In the genomic region with DNA sequence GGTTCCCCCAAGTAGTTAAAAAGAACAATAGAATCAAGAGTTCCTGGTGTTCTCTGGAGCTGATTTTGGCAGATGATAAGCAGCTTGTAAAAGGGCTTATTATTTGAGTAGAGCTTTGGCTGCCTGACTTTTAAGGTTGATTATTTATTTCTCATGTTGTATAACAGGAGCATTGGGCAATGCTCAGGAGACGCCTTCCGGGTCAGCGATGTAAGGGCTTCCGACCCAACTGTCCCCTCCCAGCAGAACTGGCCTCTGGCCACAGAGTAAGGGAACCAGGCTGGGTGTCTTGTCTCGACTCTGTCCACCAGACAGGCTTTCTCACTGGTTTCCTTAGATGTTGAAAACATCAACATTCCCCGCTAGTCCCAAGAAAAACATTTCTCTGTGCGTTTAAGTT, we compare ENCODE assay signal across 17 mouse cellular contexts. TPM values are rescaled to one million over a fixed set of nuclear protein-coding genes. Genes with fewer than 3 reads are reported as not detected.
DNase-seq lines count a peak whose midpoint lies in the region; ATAC-seq and TF ChIP-seq lines count a peak whose summit lies in the region.
"Had no signal": no experiment of that assay in that cellular context is flagged by ENCODE, and none has a peak within 500 bp of the region (broad histone marks: within the 10 kb centered on the region; RNA-seq: fewer than 3 reads in every experiment).

No protein-coding gene starts in this region.

- no peak for TF ChIP-seq POLR2A in kidney, adult 2 months (IDR thresholded peaks at IDR 0.05; ENCODE audit: low read depth, low read length)

- H3K4me3 ChIP-seq in heart, embryonic 10.5 days, result no peak overlapping the region
- H3K4me3 ChIP-seq in kidney, adult 2 months (ENCODE audit: insufficient read depth, low read depth, low read length), result no peak overlapping the region
- H3K4me3 ChIP-seq: limb, embryonic 10.5 days; neural tube, embryonic 12.5 days had no signal

- ATAC-seq in granulocyte monocyte progenitor cell, adult 5-6 weeks (replicated peaks; ENCODE audit: poor library complexity, severe bottlenecking), result peak; percentile 44; the same call in 1 of the 2 replicates
- ATAC-seq: CD4-positive, CD25-positive, alpha-beta regulatory T cell, adult 4 months; hindbrain, embryonic 16.5 days; liver, postnatal 0 days had no signal

- no peaks in the 10 kb centered on the region for H3K9me3 ChIP-seq in heart, embryonic 10.5 days
- H3K9me3 ChIP-seq: limb, embryonic 10.5 days; neural tube, embryonic 12.5 days had no signal

- TF ChIP-seq CTCF in kidney, adult 2 months (conservative IDR thresholded peaks at IDR 0.05; ENCODE audit: insufficient read depth, insufficient read length, low read depth, low read length), result no peak

- H3K27ac ChIP-seq in heart, embryonic 10.5 days, result no peak overlapping the region
- no peak overlapping the region for H3K27ac ChIP-seq in kidney, adult 2 months (ENCODE audit: insufficient read depth, low read depth, low read length)
- H3K27ac ChIP-seq: limb, embryonic 10.5 days; neural tube, embryonic 12.5 days had no signal

- 61% methylated on average over 7 of the region's 7 CpGs for WGBS in heart, embryonic 10.5 days
- 12% methylated on average over 7 of the region's 7 CpGs for WGBS in kidney, adult 2 months

- H3K27me3 ChIP-seq in heart, embryonic 10.5 days (ENCODE audit: insufficient read depth, poor library complexity, severe bottlenecking), result no peaks in the 10 kb centered on the region
- H3K27me3 ChIP-seq in kidney, adult 2 months (replicated peaks; ENCODE audit: control insufficient read depth, insufficient read depth, low read length), result no peaks in the 10 kb centered on the region
- H3K27me3 ChIP-seq: neural tube, embryonic 12.5 days had no signal

- no peaks in the 10 kb centered on the region for H3K36me3 ChIP-seq in heart, embryonic 10.5 days
- H3K36me3 ChIP-seq in kidney, adult 2 months (ENCODE audit: control insufficient read depth, insufficient read depth, low read length), result no peaks in the 10 kb centered on the region
- H3K36me3 ChIP-seq: limb, embryonic 10.5 days; neural tube, embryonic 12.5 days had no signal

- H3K4me1 ChIP-seq in heart, embryonic 10.5 days, result no peaks in the 10 kb centered on the region
- H3K4me1 ChIP-seq in kidney, adult 2 months (ENCODE audit: control insufficient read depth, insufficient read depth, low read length), result no peaks in the 10 kb centered on the region
- H3K4me1 ChIP-seq: limb, embryonic 10.5 days; neural tube, embryonic 12.5 days had no signal

- DNase-seq in heart, adult 9 months (ENCODE audit: low spot score in 2 of 2), result peak; percentile 12 to 25
- DNase-seq in heart, embryonic 10.5 days (ENCODE audit: low spot score), result no peak
- peak; percentile 61 for DNase-seq in kidney, adult 2 months
- DNase-seq in lung, postnatal 10 days, result peak; percentile 35
- no peak for DNase-seq in spleen, adult 18-20 months
- DNase-seq in T-cell, adult 2 months (ENCODE audit: low spot score), result no peak
- DNase-seq: adrenal gland, adult 8-10 months; cerebellum, adult 11 months; gastrocnemius, postnatal 10 days; liver, postnatal 0 days; midbrain, embryonic 14.5 days; thymus, postnatal 36 days had no signal

RNA-seq across cellular contexts. Expression of a gene that starts 33.2 kb away (rescaled TPM):
- polyA plus RNA-seq in heart, embryonic 10.5 days (2016; fragmentation: Nextera tagmentation; extraction: Ambion mirVana), result 3.7 and 5.1 TPM in 2 replicates
- not detected in 2 replicates for total RNA-seq in granulocyte monocyte progenitor cell, adult 5-6 weeks (2014; fragmentation: Nextera tagmentation)
- total RNA-seq in granulocyte monocyte progenitor cell, adult 5-6 weeks (2017), result not detected in 2 replicates
- 0.12 and 0.28 TPM in 2 replicates for polyA plus RNA-seq in kidney, adult 2 months (2012; rRNA removed)

Comparison
In these comparisons a context has a peak if more than half of its experiments do, and no peak if none do; other contexts are left out.
1. DNase-seq: peak in heart, adult 9 months (2 of 2), kidney, adult 2 months (single experiment) and lung, postnatal 10 days (single experiment); none in heart, embryonic 10.5 days (single experiment), spleen, adult 18-20 months (0 of 2) and T-cell, adult 2 months (single experiment).